Mouse (Mus musculus) thymus, postnatal 36 days (tissue): Measurements from ENCODE around the gene Gp9.
A peak's percentile ranks its signal among the peaks of the same experiment; 100 is the strongest.

Experiments
- DNase-seq, 2 experiments: peaks; one replicate each; pipeline ENCODE4 v3.0.0; 2022; ENCODE audit warnings: mixed read lengths in 2 of 2

The Gp9 gene

GRCm38 (mm10) chr6:87777842-87778241, at the start of gene Gp9:
Gene Gp9 (plus strand): TSS chr6:87778072.
- no peak for DNase-seq

- DNase-seq, result no peak
Measured at GRCm38 (mm10) chr6:87728102-87728501, 49.8 kb upstream of the Gp9 start.

- no peak for DNase-seq
Measured at GRCm38 (mm10) chr6:87730141-87730540, 47.7 kb upstream of the Gp9 start.

GRCm38 (mm10) chr6:87730591-87731462, 47.0 kb upstream of the Gp9 start, which contains the start of gene Efcc1:
Gene Efcc1 (plus strand): TSS chr6:87730869.
- no peak for DNase-seq

GRCm38 (mm10) chr6:87731463-87732095, 46.3 kb upstream of the Gp9 start:
- no peak for DNase-seq

GRCm38 (mm10) chr6:87732151-87733011, 45.5 kb upstream of the Gp9 start:
- DNase-seq, result no peak

DNA sequence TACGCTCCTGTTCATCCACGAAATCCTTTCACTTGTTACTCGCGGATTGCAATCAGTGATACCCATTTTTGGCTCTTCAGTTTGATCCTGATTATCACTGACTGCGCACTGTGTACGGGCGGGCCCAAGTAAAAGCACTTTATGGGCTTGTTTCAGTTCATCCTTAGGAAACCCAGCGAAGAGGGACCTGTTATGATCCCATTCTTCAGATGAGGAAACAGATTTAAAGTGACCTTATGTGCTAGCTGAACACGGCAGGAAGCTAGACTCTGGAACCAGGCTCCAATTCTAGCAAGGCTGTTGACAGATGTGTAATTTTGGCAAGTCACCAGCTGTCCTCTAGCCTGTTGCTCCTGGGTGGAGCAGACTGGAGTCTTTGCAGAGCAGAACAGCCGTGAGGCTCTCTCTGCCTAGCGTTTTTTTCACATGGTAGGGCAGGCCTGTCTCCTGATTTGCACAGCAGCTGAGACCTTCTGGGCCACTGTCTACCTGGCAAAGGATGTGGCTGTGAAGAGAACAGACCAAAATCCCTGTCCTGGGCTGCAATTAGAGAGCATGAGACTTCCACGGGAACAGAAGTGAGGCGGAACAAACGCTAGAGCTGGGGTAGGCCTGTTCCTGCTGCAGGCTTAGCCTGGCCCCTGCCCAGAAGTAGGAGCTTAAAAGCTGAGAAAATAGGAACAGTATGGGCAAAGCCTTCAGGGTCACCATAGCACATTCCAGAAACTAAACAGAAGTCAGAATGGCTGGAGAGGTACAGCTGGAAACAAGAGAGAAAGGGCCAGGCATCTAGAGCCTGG, 44.5 kb upstream of the Gp9 start:
- no peak for DNase-seq

DNA sequence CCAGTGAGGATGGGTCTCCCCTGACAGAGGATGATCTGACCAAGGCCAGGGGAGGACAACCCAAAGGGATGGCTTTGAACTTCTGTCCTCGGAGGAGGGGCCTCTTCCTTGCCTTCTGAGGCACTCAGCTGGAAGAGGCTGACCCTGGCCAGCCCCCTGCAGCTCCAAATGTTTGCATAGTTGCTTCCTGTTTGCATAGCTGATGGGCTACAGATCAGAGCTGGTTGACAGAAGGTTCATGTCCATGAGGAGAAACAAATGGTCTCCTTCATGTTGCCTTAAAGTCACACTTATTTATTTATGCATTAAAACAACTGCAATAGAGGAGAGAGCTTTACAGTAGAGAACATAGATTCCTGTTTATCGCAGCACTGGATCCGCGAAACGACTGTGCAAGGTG, 43.7 kb upstream of the Gp9 start:
- no peak for DNase-seq

- no peak for DNase-seq
Measured at GRCm38 (mm10) chr6:87736923-87737322, 40.9 kb upstream of the Gp9 start.

DNA sequence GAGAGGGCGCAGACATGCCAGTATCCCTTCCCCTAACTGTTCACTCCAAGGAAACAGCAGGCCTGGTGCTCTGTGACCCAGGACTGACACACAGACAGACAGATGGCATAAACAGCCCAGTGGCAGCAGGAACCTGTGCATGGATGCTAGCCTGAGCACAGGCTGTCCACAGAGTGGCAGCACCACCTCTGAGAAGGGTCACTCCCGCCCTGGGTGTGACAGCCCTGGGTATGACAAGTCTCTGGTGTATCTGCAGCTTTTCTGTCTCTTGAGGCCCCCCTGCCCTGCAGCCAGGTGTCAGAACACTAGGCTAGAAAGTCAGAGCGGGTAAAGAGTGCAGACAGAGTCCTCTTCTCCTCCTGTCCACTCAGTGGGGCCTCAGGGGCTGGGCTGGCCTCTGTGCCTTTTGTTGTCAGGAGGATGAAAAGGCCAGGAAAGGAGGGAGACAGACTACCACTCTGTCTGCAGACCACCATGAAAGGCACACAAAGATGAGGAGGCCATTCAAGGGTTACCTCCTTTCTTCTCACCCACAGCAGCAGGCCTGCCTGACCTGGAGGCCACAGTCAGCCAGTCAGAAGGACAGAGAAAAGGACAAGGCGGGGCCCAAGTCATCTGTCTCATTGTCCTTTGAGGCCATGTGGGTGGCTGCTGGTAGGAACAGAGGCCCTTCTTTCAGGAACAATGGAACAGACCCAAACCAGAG, 39.8 kb upstream of the Gp9 start:
- DNase-seq, result no peak

GRCm38 (mm10) chr6:87739898-87740297, 38.0 kb upstream of the Gp9 start:
- no peak for DNase-seq

DNA sequence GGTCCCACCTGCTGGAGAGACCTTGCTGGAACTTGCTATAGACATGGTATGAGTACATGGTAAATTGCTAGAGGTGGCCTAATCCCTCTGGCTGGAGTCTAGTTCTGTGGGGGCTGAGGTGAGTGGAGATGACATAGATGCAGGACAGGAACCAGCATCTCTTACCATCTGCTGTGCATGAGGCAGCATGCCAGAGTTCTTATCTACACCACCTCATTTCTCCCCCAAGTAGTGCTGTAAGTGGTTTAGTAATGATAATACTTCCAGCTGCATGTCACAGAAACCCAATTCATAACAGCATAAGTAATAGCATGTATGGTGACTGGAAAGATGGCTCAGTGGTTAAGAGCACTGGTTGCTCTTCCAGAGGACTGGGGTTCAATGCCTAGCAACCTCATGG, 37.4 kb upstream of the Gp9 start:
- DNase-seq, result no peak

GRCm38 (mm10) chr6:87741978-87742377, 35.9 kb upstream of the Gp9 start:
- DNase-seq, result no peak

GRCm38 (mm10) chr6:87742804-87743203, 35.1 kb upstream of the Gp9 start:
- peak; percentile 12 to 20 for DNase-seq

DNA sequence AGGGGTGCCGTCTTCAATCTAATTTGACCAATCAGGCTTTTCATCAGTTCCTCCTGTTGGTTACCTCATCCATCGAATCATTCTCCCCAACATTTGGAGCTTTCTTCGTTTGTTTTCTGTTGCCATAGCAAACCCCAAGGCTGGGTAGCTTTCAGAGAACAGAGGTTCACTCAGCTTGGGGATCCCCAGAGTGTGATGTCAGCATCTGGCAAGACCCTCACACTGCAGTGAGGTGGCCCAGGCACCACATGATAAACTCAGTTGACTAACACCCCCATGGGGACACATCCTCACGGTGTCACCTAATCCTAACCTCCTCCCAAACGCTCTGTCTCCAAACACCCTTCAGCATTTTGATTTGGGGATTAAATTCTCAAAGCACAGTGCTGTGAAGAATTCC, 34.6 kb upstream of the Gp9 start:
- DNase-seq, result no peak

DNA sequence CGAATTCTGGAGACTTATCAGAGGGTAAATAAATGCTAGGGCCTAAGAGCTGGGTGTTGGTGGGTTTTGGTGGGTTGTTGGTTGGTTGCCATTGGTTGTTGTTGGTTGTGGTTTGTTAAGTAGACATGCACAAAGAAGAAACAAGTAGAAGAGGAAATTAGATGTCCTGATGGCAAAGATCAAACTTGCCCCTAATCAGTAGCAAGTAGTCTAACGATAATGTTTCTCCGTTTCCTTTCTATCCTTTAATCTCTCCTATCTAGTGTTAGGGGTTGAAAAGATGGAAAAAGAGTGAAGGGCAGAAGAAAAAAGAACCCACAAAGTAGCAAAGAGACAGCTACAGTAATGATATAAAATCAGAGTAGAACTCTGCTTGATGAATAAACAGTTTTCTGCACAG, 33.2 kb upstream of the Gp9 start:
- DNase-seq, result no peak

GRCm38 (mm10) chr6:87745301-87745700, 32.6 kb upstream of the Gp9 start:
- DNase-seq, result no peak

DNA sequence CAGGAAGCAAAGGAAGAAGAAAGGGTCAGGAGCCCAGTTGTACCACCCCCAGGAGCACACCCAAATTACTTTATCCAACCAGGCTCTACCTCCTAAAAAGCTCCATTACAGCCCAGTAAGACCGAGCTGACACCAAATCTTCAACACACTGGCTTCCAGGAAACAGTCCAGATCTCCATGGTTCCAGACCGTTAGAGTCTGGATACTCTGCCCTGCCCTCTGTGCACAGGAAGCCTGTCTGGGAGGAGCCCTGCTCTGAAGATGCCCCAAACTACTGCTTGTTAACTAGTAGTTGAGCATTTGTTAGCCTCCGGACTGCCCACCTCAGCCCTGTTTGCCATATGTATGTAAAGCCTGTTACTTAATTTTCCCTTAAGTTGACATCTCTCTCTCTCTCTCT, 31.8 kb upstream of the Gp9 start:
- DNase-seq, result no peak

- DNase-seq, result no peak
Measured at GRCm38 (mm10) chr6:87746849-87747248, 31.0 kb upstream of the Gp9 start.

GRCm38 (mm10) chr6:87748078-87748477, 29.8 kb upstream of the Gp9 start:
- DNase-seq, result no peak

DNA sequence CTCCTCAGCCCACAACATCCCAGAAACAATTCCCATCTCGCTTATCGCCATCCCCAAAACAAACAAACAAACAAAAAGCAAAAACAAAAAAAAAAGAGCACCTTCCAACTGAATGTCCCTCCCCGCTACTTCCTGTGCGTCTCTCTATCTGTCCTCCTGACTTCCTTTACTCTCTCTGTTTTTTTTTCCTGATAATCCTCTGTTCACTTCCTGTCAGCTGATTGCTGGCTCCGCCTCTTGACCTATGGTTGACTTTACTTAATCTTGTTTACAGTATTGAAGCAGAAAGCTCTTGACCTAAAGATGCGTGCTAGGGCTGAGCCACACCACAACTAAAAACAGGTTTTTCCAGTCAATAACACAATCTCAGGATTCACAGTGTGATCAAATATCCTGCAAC, 29.3 kb upstream of the Gp9 start:
- DNase-seq, result no peak
